Mouse (Mus musculus): ENCODE measurements at regions not wholly inside any gene's neighbourhood (a gene's known extent, or its start where the extent isn't known, plus 50 kb on each side); places are given as distances from the start of the nearest gene placed in this dataset.

- whole genome bisulfite sequencing = 36% methylated on average over 17 of the region's 17 CpGs
- Histone ChIP-seq H3K9ac (ENCODE audit: low read length) (no peak overlapping the region), H3K27ac (ENCODE audit: low read length) (no peak overlapping the region), H3K4me3 (replicated peaks; ENCODE audit: low read length) (no peak overlapping the region), H3K9me3 (replicated peaks; ENCODE audit: control insufficient read depth, low read length) (no peaks in the 10 kb centered on the region), H3K27me3 (ENCODE audit: control insufficient read depth, insufficient read depth, low read length) (no peaks in the 10 kb centered on the region), H3K36me3 (ENCODE audit: control insufficient read depth, insufficient read depth, low read length) (no peaks in the 10 kb centered on the region), H3K4me2 (ENCODE audit: low read depth, low read length) (no peak overlapping the region), H3K4me1 (ENCODE audit: control insufficient read depth, insufficient read depth, low read length) (no peaks in the 10 kb centered on the region; the same call in 1 of the 2 replicates)
- no peak for ATAC-seq (ENCODE audit: insufficient read depth, low FRiP score)
Measured at GRCm38 (mm10) chr4:124292254-124292653, 318.3 kb downstream of the 3100002H09Rik start.

DNA sequence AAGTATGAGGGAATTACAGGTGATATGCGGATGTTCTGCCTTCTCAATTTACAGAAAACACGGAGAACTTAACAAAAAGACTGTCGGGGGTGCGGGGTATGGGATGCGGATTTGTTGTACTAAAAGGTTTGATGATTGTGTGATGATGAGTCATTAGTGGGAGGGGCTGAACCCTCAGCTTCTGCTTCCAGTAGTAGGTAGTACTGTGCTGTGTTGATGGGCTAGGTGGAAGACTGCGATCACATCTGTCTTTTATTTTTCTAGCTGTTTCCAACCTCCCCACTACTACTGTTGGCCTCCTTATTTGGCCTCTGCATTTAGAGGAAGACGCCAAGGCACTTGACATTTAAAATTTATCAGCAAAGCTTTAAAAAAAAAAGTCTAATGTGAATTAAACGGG, 318.8 kb downstream of the 3100002H09Rik start:
- WGBS = 60% methylated on average over 8 of the region's 8 CpGs
- Histone ChIP-seq H3K27ac (ENCODE audit: low read length) (no peak overlapping the region), H3K4me3 (replicated peaks; ENCODE audit: low read length) (no peak overlapping the region), H3K36me3 (ENCODE audit: control insufficient read depth, insufficient read depth, low read length) (no peaks in the 10 kb centered on the region), H3K4me2 (ENCODE audit: low read depth, low read length) (no peak overlapping the region), H3K9ac (ENCODE audit: low read length) (no peak overlapping the region), H3K9me3 (replicated peaks; ENCODE audit: control insufficient read depth, low read length) (no peaks in the 10 kb centered on the region), H3K4me1 (ENCODE audit: control insufficient read depth, insufficient read depth, low read length) (no peaks in the 10 kb centered on the region; the same call in 1 of the 2 replicates), H3K27me3 (ENCODE audit: control insufficient read depth, insufficient read depth, low read length) (no peaks in the 10 kb centered on the region)
- ATAC-seq (ENCODE audit: insufficient read depth, low FRiP score) = no peak

- Histone ChIP-seq H3K4me3 (replicated peaks; ENCODE audit: low read length) (no peak overlapping the region), H3K4me2 (ENCODE audit: low read depth, low read length) (no peak overlapping the region), H3K9me3 (replicated peaks; ENCODE audit: control insufficient read depth, low read length) (no peaks in the 10 kb centered on the region), H3K36me3 (ENCODE audit: control insufficient read depth, insufficient read depth, low read length) (no peaks in the 10 kb centered on the region), H3K9ac (ENCODE audit: low read length) (no peak overlapping the region), H3K4me1 (ENCODE audit: control insufficient read depth, insufficient read depth, low read length) (no peaks in the 10 kb centered on the region; the same call in 1 of the 2 replicates), H3K27ac (ENCODE audit: low read length) (no peak overlapping the region), H3K27me3 (ENCODE audit: control insufficient read depth, insufficient read depth, low read length) (no peaks in the 10 kb centered on the region)
- WGBS = 74% methylated on average over 6 of the region's 6 CpGs
- no peak for ATAC-seq (ENCODE audit: insufficient read depth, low FRiP score)
Measured at GRCm38 (mm10) chr4:124287471-124287870, 323.1 kb downstream of the 3100002H09Rik start.

- H3K9me3 ChIP-seq (replicated peaks; ENCODE audit: control insufficient read depth, low read length) = no peaks in the 10 kb centered on the region
- 17% methylated on average over 10 of the region's 10 CpGs for WGBS
- no peak overlapping the region for H3K27ac ChIP-seq (ENCODE audit: low read length)
- H3K4me2 ChIP-seq (ENCODE audit: low read depth, low read length) = no peak overlapping the region
- H3K27me3 ChIP-seq (ENCODE audit: control insufficient read depth, insufficient read depth, low read length) = 0 out of 2 replicates have a peak, but pooled peaks cover 6% of the 10 kb centered on the region
- H3K36me3 ChIP-seq (ENCODE audit: control insufficient read depth, insufficient read depth, low read length) = no peaks in the 10 kb centered on the region
- peaks cover 12% of the 10 kb centered on the region for H3K4me1 ChIP-seq (ENCODE audit: control insufficient read depth, insufficient read depth, low read length)
- no peak overlapping the region for H3K9ac ChIP-seq (ENCODE audit: low read length)
- ATAC-seq (ENCODE audit: insufficient read depth, low FRiP score) = no peak
- H3K4me3 ChIP-seq (replicated peaks; ENCODE audit: low read length) = no peak overlapping the region
Measured at GRCm38 (mm10) chr4:124278681-124279080, 331.9 kb downstream of the 3100002H09Rik start.

GRCm38 (mm10) chr4:124277456-124278181, 333.0 kb downstream of the 3100002H09Rik start:
- H3K9ac ChIP-seq (ENCODE audit: low read length) = peak overlapping the region; percentile 60
- no peak for ATAC-seq (ENCODE audit: insufficient read depth, low FRiP score)

GRCm38 (mm10) chr4:124276741-124277455, 333.7 kb downstream of the 3100002H09Rik start:
- Histone ChIP-seq H3K9me3 (replicated peaks; ENCODE audit: control insufficient read depth, low read length) (no peaks in the 10 kb centered on the region), H3K4me2 (ENCODE audit: low read depth, low read length) (peak overlapping the region; percentile 74), H3K9ac (ENCODE audit: low read length) (peak overlapping the region; percentile 60), H3K27ac (ENCODE audit: low read length) (no peak overlapping the region), H3K4me3 (replicated peaks; ENCODE audit: low read length) (peak overlapping the region; percentile 43), H3K36me3 (ENCODE audit: control insufficient read depth, insufficient read depth, low read length) (no peaks in the 10 kb centered on the region), H3K27me3 (ENCODE audit: control insufficient read depth, insufficient read depth, low read length) (0 out of 2 replicates have a peak, but pooled peaks cover 6% of the 10 kb centered on the region), H3K4me1 (ENCODE audit: control insufficient read depth, insufficient read depth, low read length) (peaks cover 12% of the 10 kb centered on the region)
- WGBS = 5% methylated on average over 21 of the region's 21 CpGs
- no peak; the same call in 1 of the 2 replicates for ATAC-seq (ENCODE audit: insufficient read depth, low FRiP score)

More at GRCm38 (mm10) chr4:124277456-124278181, 333.0 kb downstream of the 3100002H09Rik start:
- Histone ChIP-seq H3K27ac (ENCODE audit: low read length) (no peak overlapping the region), H3K4me2 (ENCODE audit: low read depth, low read length) (peak overlapping the region; percentile 74), H3K4me1 (ENCODE audit: control insufficient read depth, insufficient read depth, low read length) (peaks cover 12% of the 10 kb centered on the region), H3K4me3 (replicated peaks; ENCODE audit: low read length) (peak overlapping the region; percentile 43), H3K9me3 (replicated peaks; ENCODE audit: control insufficient read depth, low read length) (no peaks in the 10 kb centered on the region), H3K27me3 (ENCODE audit: control insufficient read depth, insufficient read depth, low read length) (0 out of 2 replicates have a peak, but pooled peaks cover 6% of the 10 kb centered on the region), H3K36me3 (ENCODE audit: control insufficient read depth, insufficient read depth, low read length) (no peaks in the 10 kb centered on the region)
- 1% methylated on average over 43 of the region's 43 CpGs for WGBS

GRCm38 (mm10) chr4:124272002-124272401, 338.6 kb downstream of the 3100002H09Rik start:
- Histone ChIP-seq H3K9ac (ENCODE audit: low read length) (no peak overlapping the region), H3K27ac (ENCODE audit: low read length) (no peak overlapping the region), H3K4me1 (ENCODE audit: control insufficient read depth, insufficient read depth, low read length) (peaks cover 6% of the 10 kb centered on the region; the same call in 1 of the 2 replicates), H3K4me2 (ENCODE audit: low read depth, low read length) (no peak overlapping the region), H3K4me3 (replicated peaks; ENCODE audit: low read length) (no peak overlapping the region), H3K36me3 (ENCODE audit: control insufficient read depth, insufficient read depth, low read length) (no peaks in the 10 kb centered on the region), H3K9me3 (replicated peaks; ENCODE audit: control insufficient read depth, low read length) (no peaks in the 10 kb centered on the region), H3K27me3 (ENCODE audit: control insufficient read depth, insufficient read depth, low read length) (peaks cover 1% of the 10 kb centered on the region; the same call in 1 of the 2 replicates)
- ATAC-seq (ENCODE audit: insufficient read depth, low FRiP score) = no peak
- WGBS = 63% methylated on average over 2 of the region's 2 CpGs

DNA sequence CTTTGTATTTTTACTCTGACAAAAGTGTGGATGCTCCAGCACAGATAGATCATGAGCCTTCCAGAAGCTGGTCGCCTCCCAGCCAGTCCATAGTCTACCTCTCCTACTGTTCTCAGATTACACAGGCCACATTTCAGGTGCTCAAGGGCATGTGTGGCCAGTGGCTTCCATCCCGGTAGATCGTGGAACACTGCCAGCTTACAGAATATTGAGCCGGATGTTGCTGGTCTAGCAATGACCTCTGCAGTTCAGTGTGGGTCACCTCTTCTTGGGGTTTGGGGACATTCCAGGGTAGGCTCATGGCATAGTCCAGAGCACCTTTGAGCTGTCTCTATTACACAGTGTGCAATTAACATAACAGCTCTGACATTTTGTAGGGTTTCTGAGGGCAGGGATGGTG, 342.2 kb downstream of the 3100002H09Rik start:
- 70% methylated on average over 4 of the region's 4 CpGs for WGBS
- no peak for ATAC-seq (ENCODE audit: insufficient read depth, low FRiP score)
- Histone ChIP-seq H3K4me3 (replicated peaks; ENCODE audit: low read length) (no peak overlapping the region), H3K4me1 (ENCODE audit: control insufficient read depth, insufficient read depth, low read length) (no peaks in the 10 kb centered on the region), H3K4me2 (ENCODE audit: low read depth, low read length) (no peak overlapping the region), H3K9ac (ENCODE audit: low read length) (no peak overlapping the region), H3K27ac (ENCODE audit: low read length) (no peak overlapping the region), H3K9me3 (replicated peaks; ENCODE audit: control insufficient read depth, low read length) (no peaks in the 10 kb centered on the region), H3K36me3 (ENCODE audit: control insufficient read depth, insufficient read depth, low read length) (no peaks in the 10 kb centered on the region), H3K27me3 (ENCODE audit: control insufficient read depth, insufficient read depth, low read length) (no peaks in the 10 kb centered on the region; the same call in 1 of the 2 replicates)

DNA sequence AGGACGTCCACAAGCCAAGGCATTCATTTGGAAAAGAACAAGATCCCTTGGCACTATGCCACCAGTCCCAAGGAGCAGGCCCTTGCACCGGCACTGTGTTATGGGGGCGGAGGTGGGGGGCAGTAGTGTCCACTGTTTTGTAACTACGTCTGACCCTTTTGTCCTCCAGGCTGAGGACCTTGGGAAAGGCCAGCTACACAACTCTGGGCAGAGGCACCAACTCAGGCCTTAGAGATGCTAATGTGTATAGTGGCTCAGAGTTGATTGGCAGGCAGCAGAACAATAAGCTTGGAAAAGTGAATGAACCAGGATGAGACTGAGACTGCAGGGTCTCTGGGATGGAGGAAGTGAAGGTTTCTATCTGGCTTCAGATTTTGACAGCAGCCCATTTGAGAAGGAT, 344.0 kb downstream of the 3100002H09Rik start:
- ATAC-seq (ENCODE audit: insufficient read depth, low FRiP score) = no peak
- Histone ChIP-seq H3K9me3 (replicated peaks; ENCODE audit: control insufficient read depth, low read length) (no peaks in the 10 kb centered on the region), H3K27me3 (ENCODE audit: control insufficient read depth, insufficient read depth, low read length) (no peaks in the 10 kb centered on the region; the same call in 1 of the 2 replicates)

More for the DNA sequence above, 344.0 kb downstream of the 3100002H09Rik start:
- Histone ChIP-seq H3K4me2 (ENCODE audit: low read depth, low read length) (no peak overlapping the region), H3K36me3 (ENCODE audit: control insufficient read depth, insufficient read depth, low read length) (no peaks in the 10 kb centered on the region), H3K9ac (ENCODE audit: low read length) (no peak overlapping the region), H3K27ac (ENCODE audit: low read length) (no peak overlapping the region), H3K4me1 (ENCODE audit: control insufficient read depth, insufficient read depth, low read length) (no peaks in the 10 kb centered on the region), H3K4me3 (replicated peaks; ENCODE audit: low read length) (no peak overlapping the region)
- WGBS = 51% methylated on average over 4 of the region's 4 CpGs
